Mouse (Mus musculus) ES-E14 (cell line): ENCODE data around the gene Gm10837.

Experiments
- CHD2 ChIP-seq: IDR thresholded peaks from 2 replicates; pipeline ENCODE4 v1.6.1; 2014; ENCODE audit warnings: mild to moderate bottlenecking, low read depth, low read length, inconsistent platforms
- HCFC1 ChIP-seq: IDR thresholded peaks from 2 replicates; pipeline ENCODE4 v1.6.1; 2012; ENCODE audit warnings: low read length, inconsistent platforms, borderline replicate concordance; ENCODE audit not compliant: insufficient read depth
- MAFK ChIP-seq: IDR thresholded peaks from 2 replicates; pipeline ENCODE4 v1.6.1; 2014; ENCODE audit warnings: mild to moderate bottlenecking, low read depth, low read length, inconsistent platforms; ENCODE audit not compliant: insufficient read depth
- ZNF384 ChIP-seq: IDR thresholded peaks from 2 replicates; pipeline ENCODE4 v1.6.1; 2012; ENCODE audit warnings: low read depth, low read length, inconsistent platforms

DNA sequence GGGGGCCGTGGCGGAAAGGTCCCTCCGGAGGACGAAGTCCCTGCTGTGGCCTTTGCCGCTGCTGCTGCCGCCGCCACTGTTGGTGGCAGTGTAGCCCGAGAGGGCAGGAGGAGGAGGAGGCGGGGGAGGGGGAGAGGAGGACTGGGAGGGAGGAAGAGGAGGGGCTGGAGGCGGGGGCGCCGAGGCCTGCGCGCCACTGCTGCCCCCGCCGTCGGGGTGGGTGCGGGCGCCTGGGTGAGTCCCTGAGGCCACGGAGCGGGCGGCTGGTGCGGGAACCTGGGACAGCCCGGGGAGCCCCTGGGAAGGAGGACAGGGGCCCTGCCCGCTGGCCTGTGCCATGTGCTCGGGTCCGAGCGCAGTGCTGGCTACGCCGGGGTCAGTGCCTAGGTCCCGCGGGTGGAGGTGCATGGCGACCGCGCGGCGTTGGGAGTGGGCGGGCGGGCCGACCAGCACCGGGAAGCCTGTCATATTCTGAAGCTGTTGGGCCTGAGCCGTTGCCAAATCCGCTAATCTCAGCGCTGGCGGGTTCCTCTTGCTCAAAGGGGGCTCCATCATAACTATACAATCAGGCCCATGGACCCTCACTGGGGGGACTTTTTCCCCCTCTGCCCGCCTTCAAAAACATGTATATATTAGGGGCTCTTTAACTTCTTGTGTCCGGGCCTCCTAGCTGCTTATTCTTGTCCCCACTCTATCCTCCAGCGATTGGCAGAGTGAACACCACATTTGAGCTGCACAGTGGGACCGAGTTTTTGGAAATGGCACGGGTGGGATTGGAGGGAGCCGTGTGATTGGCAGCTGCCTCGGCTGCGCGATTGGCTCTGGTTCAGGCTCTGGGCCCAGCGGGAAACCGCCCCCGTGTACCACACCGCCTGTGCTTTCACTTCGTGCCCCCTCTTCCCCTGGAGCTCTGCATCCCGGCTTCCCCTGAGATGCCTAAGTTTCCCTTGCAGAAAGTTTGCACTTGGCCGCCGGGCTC lies 25.3 kb upstream of the Gm10837 start, which contains the start of gene Zic5:
- TF ChIP-seq HCFC1 (no peak), MAFK (no peak), ZNF384 (no peak), CHD2 (peak; percentile 48; the same call in 1 of the 2 replicates)
